Mouse (Mus musculus) cortical plate, adult 2 months (tissue): ENCODE results near the gene Srcap.

ENCODE experiments used
- CTCF ChIP-seq: fragments of 200-500 bp; IDR thresholded peaks from 2 replicates; pipeline ENCODE4 v1.5.1; 2011; ENCODE audit warnings: mild to moderate bottlenecking, control low read depth, low read length; ENCODE audit not compliant: insufficient read depth; ENCODE audit errors: extremely low read depth
- POLR2A ChIP-seq: fragments of 200-500 bp; IDR thresholded peaks from 2 replicates; pipeline ENCODE4 v1.6.1; 2011; ENCODE audit warnings: mild to moderate bottlenecking, low read length, control low read depth; ENCODE audit not compliant: insufficient read depth; ENCODE audit errors: extremely low read depth

DNA sequence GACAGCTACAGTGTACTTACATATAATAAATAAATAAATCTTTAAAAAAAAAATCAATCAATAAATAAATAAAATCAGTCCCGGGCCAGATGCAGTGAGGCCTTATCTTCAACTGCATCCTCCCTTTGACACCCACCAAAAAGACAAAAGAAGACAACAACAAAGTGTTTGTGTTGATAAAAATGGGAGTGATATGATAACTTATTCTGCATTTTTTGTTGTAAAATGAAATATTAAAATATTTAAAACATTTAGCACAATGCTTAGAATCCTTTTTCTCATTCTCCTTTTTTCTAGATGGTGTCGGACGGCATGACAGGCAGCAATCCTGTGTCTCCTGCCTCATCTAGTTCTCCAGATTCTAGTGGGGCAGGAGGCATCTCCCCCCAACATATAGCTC lies 7.5 kb downstream of the Srcap start, which contains the start of gene Gm42715:
- TF ChIP-seq POLR2A (no peak), CTCF (no peak)
